Mouse (Mus musculus): Measurements from ENCODE around the gene Car11. TPM values are rescaled to one million over a fixed set of nuclear protein-coding genes. Genes with fewer than 3 reads are reported as not detected.

The Car11 gene
- polyA plus RNA-seq, 1 experiment from 2014 or later = 4.6 TPM

DNA sequence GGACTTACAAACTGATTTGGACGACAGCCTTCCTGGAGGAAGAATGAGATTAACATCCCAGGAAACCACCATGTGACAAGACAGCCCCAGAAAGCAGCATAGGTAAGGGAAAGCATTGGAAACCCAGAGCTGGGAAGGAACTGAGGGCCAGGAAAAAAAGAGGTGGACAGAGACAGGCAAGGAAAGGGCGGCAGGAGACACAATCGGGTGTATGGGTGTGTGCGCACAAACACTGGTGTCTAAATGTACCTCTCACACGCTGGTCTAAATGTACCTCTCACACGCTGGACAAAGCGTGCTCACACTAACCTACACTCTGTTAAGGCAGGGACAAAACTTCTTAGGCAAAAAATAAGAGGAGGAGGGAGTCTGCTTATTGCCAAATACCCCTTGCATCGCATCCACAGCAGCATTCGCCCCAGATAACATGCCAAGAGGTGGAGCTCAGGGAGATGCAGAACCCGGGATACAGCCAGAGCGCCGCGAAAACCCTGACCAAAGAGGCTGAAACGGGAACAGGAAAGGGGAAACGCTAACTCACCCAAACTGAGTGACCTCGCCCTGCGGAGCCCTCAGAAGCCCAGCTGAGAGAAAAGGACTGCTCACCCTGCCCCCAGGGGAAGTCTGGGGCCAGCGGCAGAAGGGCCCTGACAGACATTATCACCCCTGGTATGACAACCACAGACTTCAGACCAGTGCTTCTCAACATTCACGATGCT, 16.3 kb downstream of the Car11 start:
- 87% methylated on average over 19 of the region's 19 CpGs for WGBS
- DNase-seq (ENCODE audit: low spot score) = no peak
- H3K4me3 ChIP-seq = peak overlapping the region; percentile 82
- H3K4me1 ChIP-seq = peaks cover 54% of the 10 kb centered on the region
- H3K27me3 ChIP-seq (ENCODE audit: low read depth, poor library complexity, severe bottlenecking) = no peaks in the 10 kb centered on the region
- peaks cover 53% of the 10 kb centered on the region for H3K36me3 ChIP-seq
- H3K9me3 ChIP-seq (replicated peaks) = no peaks in the 10 kb centered on the region
- H3K27ac ChIP-seq (replicated peaks) = peak overlapping the region; percentile 89

DNA sequence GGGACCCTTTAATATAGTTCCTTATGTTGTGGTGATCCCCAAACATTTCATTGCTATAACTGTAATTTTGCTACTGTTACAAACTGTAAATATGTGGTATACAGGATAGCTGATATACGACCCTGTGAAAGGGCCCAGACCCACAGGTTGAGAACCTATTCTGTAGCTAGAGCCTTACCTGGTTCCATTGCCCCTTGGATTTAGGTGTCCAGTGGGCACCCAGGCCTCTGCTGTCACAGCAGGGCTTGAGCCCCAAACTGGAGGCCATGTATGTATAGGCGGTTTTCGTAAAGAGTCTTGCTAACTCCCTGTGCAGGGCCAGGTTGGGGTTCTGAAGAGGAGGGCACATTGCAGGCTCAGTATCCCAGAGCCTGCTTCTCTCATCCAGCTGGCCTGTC, 16.8 kb downstream of the Car11 start:
- Histone ChIP-seq H3K4me3 (peak overlapping the region; percentile 82), H3K36me3 (peaks cover 53% of the 10 kb centered on the region), H3K27ac (replicated peaks) (peak overlapping the region; percentile 96; the same call in 1 of the 2 replicates), H3K9me3 (replicated peaks) (no peaks in the 10 kb centered on the region), H3K27me3 (ENCODE audit: low read depth, poor library complexity, severe bottlenecking) (no peaks in the 10 kb centered on the region), H3K4me1 (peaks cover 58% of the 10 kb centered on the region)
- WGBS = 91% methylated on average over 3 of the region's 3 CpGs
- no peak for DNase-seq (ENCODE audit: low spot score)

DNA sequence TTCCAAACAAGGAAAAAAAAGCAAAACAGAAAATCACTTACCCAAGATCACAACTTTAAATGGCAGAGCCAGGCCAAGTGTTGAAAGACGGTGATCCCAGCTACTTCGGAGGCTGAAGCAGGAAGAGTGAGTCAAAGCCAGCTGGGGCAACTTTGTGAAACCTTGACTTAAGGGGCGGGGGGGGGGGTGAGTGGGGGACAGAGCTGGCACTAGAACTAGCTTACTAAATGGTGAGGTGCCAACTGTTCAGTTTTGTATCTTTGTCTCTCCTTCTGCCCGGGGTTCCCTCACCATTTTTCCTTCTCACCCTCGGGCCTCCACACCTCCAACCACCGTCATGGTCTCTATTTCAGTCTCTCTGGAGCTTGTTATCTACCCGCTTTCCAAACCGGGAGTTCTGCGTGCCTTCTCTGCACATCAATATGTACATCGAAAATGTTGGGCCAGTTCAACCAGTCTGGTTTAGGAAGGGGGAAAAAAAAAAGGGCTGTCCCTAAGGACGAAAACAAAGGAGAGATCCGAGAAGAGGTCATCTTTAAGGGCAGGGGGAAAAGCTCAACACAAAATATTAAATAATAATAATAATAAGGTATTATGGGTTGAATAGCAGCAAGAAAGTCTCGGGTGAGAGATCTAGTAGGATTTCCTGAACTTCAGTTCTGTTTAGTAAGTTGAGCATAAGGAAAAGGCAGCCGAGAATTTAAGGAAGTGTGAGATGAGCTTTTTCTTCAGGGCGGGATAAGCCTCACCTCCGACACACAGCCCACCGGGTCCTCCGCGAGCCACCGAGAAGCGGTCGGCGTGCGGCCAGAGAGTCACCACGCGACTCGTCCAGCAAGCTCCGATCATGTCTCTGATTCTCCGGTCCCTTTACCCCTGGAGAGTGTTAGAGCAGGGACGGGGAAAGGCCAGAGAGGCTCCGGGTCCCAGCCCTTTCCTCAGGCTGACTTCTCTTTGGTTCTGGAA, 17.6 kb downstream of the Car11 start:
- H3K36me3 ChIP-seq = peaks cover 53% of the 10 kb centered on the region
- no peak for DNase-seq (ENCODE audit: low spot score)
- peak overlapping the region; percentile 96 for H3K27ac ChIP-seq (replicated peaks)
- no peaks in the 10 kb centered on the region for H3K27me3 ChIP-seq (ENCODE audit: low read depth, poor library complexity, severe bottlenecking)
- no peaks in the 10 kb centered on the region for H3K9me3 ChIP-seq (replicated peaks)
- 14% methylated on average over 31 of the region's 31 CpGs for WGBS
- peaks cover 66% of the 10 kb centered on the region for H3K4me1 ChIP-seq
- peak overlapping the region; percentile 82 for H3K4me3 ChIP-seq

DNA sequence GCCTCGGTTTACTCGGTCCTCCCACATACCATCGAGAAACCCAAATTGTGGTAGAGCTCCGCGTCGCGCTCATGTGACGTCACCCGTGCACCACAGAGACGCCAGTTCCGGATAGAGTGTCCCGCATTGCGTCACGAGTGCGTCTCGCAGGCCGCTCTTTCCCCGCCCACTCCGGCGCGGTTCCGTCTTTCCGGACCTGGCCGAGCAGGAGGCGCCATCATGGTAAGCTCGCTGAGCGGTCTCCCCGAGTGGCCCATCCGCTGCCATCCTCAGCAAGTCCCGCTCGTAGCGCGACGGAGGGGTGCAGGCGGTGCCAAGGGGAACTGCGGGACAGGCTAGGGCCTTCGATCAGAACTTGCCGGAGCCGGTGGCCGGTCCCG, 18.3 kb downstream of the Car11 start, which contains the start of gene Sphk2:
Gene Sphk2, minus strand, starts transcription at position 85 of the 380 bp plus-strand sequence.
- peaks cover 66% of the 10 kb centered on the region for H3K4me1 ChIP-seq
- peak; percentile 99 for DNase-seq (ENCODE audit: low spot score)
- peaks cover 53% of the 10 kb centered on the region for H3K36me3 ChIP-seq

DNA sequence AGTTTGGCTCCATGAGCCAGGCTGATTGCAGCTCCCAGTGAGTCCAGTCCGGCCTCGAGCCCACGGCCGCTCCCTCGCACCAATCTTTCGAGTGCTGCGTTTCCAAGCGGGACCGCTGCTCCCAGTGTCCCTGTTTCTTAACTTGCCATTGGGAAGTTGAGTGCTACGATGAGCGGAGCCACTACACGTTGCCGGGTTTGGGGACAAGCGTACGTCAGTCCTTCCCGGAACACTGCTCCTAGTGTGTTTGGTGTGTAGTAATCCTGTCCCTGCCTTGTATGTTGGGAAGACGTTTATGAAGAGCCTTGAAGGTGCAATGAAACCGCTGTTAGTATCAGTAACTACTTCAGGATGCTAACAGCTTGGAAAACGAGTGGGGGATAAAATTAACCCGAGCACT, 18.7 kb downstream of the Car11 start:
- Histone ChIP-seq H3K4me1 (peaks cover 66% of the 10 kb centered on the region), H3K4me3 (peak overlapping the region; percentile 82), H3K27ac (replicated peaks) (peak overlapping the region; percentile 96), H3K9me3 (replicated peaks) (no peaks in the 10 kb centered on the region), H3K36me3 (peaks cover 53% of the 10 kb centered on the region), H3K27me3 (ENCODE audit: low read depth, poor library complexity, severe bottlenecking) (no peaks in the 10 kb centered on the region)
- DNase-seq (ENCODE audit: low spot score) = no peak
- under 1% methylated on average over 20 of the region's 20 CpGs for WGBS

More for the DNA sequence above, 18.3 kb downstream of the Car11 start, which contains the start of gene Sphk2:
- Histone ChIP-seq H3K27me3 (ENCODE audit: low read depth, poor library complexity, severe bottlenecking) (no peaks in the 10 kb centered on the region), H3K4me3 (peak within 1 kb of the TSS; percentile 82), H3K27ac (replicated peaks) (peak within 1 kb of the TSS; percentile 96), H3K9me3 (replicated peaks) (no peaks in the 10 kb centered on the region)
- under 1% methylated on average over 41 of the region's 41 CpGs for WGBS

DNA sequence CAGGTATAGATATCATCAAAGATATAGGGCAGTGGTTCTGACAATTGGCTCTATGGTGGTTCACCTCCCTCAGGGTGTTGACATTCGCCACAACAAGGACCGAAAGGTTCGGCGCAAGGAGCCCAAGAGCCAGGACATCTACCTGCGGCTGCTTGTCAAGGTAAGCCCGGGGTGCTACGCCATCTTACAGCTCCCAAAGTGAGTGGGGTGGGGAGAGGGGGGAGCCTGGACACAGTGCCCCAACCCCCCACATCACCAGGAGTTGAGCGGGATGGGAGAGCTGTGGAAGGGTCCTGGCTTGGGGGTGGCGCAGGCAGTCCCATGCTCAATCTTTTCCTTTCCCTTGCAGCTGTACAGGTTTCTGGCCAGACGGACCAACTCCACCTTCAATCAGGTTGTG, 19.5 kb downstream of the Car11 start:
- H3K36me3 ChIP-seq = peaks cover 54% of the 10 kb centered on the region
- H3K27ac ChIP-seq (replicated peaks) = peak overlapping the region; percentile 96; the same call in 1 of the 2 replicates
- peaks cover 62% of the 10 kb centered on the region for H3K4me1 ChIP-seq
- peak overlapping the region; percentile 82 for H3K4me3 ChIP-seq
- no peak for DNase-seq (ENCODE audit: low spot score)
- H3K27me3 ChIP-seq (ENCODE audit: low read depth, poor library complexity, severe bottlenecking) = no peaks in the 10 kb centered on the region
- H3K9me3 ChIP-seq (replicated peaks) = no peaks in the 10 kb centered on the region
- 85% methylated on average over 10 of the region's 10 CpGs for WGBS

DNA sequence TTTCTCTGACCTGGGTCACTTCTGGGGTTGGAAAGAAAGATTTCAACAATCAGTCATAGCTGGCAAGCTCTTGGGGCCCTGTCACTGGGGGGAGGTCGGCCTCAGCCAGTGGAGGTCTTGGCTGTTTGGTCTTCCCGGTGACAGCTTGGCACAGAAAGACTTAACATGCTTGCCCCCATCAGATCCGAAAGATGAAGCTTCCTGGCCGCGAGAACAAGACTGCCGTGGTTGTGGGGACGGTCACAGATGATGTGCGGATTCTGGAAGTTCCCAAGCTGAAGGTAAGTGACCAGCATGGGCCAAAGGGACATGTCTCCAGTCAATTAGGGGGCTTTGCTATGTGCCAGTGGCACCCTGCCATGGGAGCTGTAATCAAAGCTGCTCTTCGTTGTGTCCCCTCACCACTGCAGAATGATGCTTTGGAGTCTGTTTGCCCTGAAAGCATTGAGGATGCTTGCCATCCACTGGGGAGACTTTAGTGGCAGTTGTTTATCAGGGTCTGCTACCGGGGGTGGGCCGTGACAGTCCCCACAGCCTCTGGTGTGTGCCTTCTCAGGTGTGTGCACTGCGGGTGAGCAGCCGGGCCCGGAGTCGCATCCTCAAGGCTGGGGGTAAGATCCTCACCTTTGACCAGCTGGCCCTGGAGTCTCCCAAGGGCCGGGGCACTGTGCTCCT, 20.2 kb downstream of the Car11 start:
- no peak for DNase-seq (ENCODE audit: low spot score)
- H3K4me3 ChIP-seq = peak overlapping the region; percentile 82; the same call in 1 of the 2 replicates
- H3K36me3 ChIP-seq = peaks cover 61% of the 10 kb centered on the region
- no peaks in the 10 kb centered on the region for H3K27me3 ChIP-seq (ENCODE audit: low read depth, poor library complexity, severe bottlenecking)
- H3K4me1 ChIP-seq = peaks cover 55% of the 10 kb centered on the region
- WGBS = 90% methylated on average over 16 of the region's 16 CpGs
- no peaks in the 10 kb centered on the region for H3K9me3 ChIP-seq (replicated peaks)
- H3K27ac ChIP-seq (replicated peaks) = no peak overlapping the region; the same call in 1 of the 2 replicates

DNA sequence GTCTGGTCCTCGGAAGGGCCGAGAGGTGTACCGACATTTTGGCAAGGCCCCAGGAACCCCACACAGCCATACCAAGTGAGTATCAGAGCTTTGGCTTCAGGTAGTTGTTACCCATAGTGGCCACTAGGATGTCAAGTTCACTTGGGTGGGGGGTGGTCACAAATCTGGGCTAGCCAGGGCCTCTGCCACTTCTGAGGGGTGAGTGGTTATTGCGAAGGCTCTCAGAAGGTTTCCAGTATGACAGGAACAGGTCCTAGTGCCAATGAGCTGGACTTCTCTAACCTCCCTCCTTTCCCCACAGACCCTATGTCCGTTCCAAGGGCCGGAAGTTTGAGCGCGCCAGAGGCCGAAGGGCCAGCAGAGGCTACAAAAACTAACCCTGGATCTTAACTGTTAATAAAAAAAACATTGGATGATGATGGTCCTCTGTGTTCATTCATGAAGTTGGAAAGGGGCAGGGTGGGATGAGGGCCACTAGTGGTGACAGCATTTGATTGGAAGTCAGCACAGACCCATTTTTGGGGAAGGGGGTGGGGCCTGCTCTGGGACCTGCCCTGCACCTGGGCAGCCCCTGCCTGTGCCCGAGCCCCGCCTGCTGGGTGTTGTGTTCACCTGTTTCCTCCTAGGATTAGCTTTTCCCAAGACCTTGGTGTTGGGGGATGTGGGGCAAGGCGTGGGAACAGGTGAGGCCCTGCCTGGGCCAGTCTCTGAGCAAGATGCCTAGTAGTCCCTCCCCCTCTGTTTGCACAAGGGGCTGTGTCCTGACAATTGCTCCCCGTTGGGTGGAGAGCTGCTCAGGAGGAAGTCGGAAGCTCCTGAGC, 21.0 kb downstream of the Car11 start, which contains the start of gene Fam83e:
Gene Fam83e, plus strand, starts transcription at position 800 of the 821 bp plus-strand sequence.
- WGBS = 89% methylated on average over 14 of the region's 14 CpGs
- DNase-seq (ENCODE audit: low spot score) = no peak
- peaks cover 48% of the 10 kb centered on the region for H3K4me1 ChIP-seq
- no peaks in the 10 kb centered on the region for H3K9me3 ChIP-seq (replicated peaks)
- H3K27ac ChIP-seq (replicated peaks) = no peak within 1 kb of the TSS
- H3K4me3 ChIP-seq = peak within 1 kb of the TSS; percentile 82; the same call in 1 of the 2 replicates
- H3K27me3 ChIP-seq (ENCODE audit: low read depth, poor library complexity, severe bottlenecking) = no peaks in the 10 kb centered on the region
- H3K36me3 ChIP-seq = peaks cover 69% of the 10 kb centered on the region

DNA sequence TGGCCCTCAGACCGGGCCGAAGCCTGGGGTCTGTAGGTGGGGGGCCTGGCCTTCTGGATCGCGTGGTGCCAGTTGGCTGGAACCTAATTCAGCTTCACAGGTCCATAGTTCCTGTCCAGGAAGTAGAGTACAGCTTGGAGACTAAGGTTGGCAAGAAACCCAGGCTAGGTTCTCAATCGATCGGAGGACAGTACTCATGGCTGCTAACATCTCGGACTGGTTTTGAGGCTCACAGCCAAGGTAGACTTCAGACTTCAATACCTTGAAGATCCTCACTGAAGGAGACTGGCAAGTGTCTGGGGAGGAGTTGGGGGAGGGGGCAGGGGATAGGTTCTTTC, 21.6 kb downstream of the Car11 start:
- H3K36me3 ChIP-seq = peaks cover 74% of the 10 kb centered on the region
- 80% methylated on average over 7 of the region's 7 CpGs for WGBS
- H3K4me3 ChIP-seq = 0 out of 2 replicates have a peak overlapping the region, but pooled peaks have one; percentile 2
- peaks cover 42% of the 10 kb centered on the region for H3K4me1 ChIP-seq
- H3K9me3 ChIP-seq (replicated peaks) = no peaks in the 10 kb centered on the region
- no peak for DNase-seq (ENCODE audit: low spot score)
- no peaks in the 10 kb centered on the region for H3K27me3 ChIP-seq (ENCODE audit: low read depth, poor library complexity, severe bottlenecking)
- H3K27ac ChIP-seq (replicated peaks) = no peak overlapping the region

DNA sequence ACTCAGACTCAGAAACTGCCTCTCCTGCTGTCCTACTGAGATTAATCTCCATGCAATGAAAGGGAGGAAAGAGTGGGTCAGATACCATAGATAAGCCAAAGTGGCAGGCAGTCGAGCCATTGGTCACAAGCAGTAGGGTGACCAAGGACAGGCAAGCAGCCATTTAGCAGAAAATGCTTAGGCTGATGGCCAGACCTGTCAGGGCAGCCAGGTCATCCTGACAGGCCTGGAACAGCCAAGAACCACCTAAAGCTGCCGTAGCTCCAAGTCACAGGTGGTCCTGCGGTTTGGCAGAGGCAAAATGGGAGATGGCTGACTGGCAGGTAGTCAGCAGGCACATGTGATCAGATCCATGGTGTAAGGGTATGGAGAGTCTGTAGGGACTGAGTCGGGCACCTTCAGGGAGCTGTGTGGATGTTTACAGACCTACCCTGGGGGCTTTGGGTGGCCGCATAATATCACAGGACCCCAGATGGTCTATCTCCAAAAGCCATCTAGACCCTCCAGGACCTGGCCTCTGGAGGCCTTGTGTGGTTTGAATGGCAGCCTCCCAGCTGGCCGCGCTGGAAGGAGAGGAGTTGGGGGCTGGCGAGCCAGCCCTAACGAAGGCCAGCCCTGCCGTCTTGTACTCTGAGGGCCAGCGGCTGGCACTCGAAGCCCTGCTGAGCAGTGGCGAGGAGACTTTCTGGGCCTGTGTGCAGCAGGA, 22.2 kb downstream of the Car11 start:
- DNase-seq (ENCODE audit: low spot score) = no peak
- Histone ChIP-seq H3K4me1 (peaks cover 37% of the 10 kb centered on the region), H3K9me3 (replicated peaks) (no peaks in the 10 kb centered on the region), H3K27ac (replicated peaks) (no peak overlapping the region), H3K4me3 (peak overlapping the region; percentile 2; the same call in 1 of the 2 replicates), H3K36me3 (peaks cover 80% of the 10 kb centered on the region), H3K27me3 (ENCODE audit: low read depth, poor library complexity, severe bottlenecking) (no peaks in the 10 kb centered on the region)
- WGBS = 84% methylated on average over 13 of the region's 13 CpGs

DNA sequence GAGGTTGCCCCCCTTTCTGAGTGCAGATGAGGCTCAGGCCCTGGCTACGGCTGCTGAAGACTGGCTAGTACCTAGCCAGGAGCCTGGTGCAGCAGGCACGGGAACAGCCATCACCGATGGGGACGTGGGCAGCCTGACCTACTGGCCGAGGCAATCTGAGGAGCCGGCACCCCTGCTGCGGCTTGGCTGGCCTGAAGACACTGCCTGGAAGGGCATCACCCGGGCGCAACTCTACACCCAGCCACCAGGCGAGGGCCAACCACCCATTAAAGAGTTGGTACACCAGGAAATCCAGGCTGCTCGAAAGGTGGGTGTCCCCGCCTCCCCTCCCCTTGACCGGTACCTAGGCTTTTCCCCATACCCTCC, 22.7 kb downstream of the Car11 start:
- Histone ChIP-seq H3K9me3 (replicated peaks) (no peaks in the 10 kb centered on the region), H3K36me3 (peaks cover 86% of the 10 kb centered on the region), H3K27ac (replicated peaks) (no peak overlapping the region), H3K4me1 (peaks cover 32% of the 10 kb centered on the region), H3K27me3 (ENCODE audit: low read depth, poor library complexity, severe bottlenecking) (no peaks in the 10 kb centered on the region), H3K4me3 (peak overlapping the region; percentile 2; the same call in 1 of the 2 replicates)
- 88% methylated on average over 13 of the region's 13 CpGs for WGBS
- no peak for DNase-seq (ENCODE audit: low spot score)
